Mouse (Mus musculus) cerebellum, adult 18-20 months (tissue): Measurements from ENCODE around the gene Lhfpl2.

Experiments
- DNase-seq, 2 experiments: peaks; one replicate each; pipeline ENCODE4 v3.0.0; 2021

Gene Lhfpl2

DNA sequence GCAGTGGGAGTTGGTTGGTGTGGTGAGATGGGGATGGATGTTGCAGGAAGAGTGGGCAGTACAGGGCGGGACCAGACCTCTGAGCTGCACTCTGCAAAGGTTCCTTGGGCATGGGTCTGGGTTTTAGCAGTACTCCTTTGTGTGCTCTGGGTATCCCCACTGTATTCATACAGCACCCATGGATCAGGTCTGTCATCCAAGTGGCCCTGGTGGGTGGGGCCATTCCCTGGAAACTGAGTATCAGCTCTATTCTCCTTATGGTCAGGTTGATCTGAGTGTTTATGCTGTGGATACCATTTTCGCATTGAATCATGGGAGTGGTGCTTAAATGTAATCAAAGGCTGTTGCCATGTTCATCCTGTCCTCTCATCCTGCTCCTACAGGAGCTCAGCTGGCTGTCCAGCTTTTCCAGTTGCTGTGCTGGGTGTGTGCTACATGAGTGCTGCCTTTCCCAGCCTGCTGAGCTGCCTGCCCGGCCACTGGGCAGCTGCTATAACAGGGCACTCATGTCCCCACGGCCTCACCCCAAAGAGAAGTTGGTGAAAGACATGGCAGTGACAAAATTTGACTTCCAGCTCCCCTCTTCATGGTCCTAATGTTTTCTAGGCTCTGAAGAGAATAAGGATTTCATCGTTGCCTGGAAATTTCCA, 9.2 kb downstream of the Lhfpl2 start:
- no peak for DNase-seq

DNA sequence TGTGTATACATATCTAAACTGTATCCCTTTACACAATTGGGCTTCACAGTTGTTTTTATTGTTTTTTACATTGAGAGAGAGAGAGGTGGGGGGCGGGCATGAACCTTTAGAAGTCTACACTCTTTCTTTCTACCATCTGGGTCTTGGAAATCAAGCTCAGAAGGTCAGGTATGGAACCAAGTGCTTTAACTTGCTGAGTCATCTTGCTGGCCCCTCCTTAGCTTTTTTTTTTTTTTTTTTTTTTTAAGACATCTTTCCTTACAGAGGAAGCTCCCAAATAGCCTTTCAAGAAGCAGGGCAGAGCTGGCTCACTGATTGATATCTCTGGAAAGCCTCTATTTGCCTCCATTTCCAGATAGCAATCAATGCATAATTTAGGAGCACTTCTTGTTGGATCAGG, 10.7 kb downstream of the Lhfpl2 start:
- no peak for DNase-seq

GRCm38 (mm10) chr13:94069421-94070307, 12.1 kb downstream of the Lhfpl2 start:
- no peak for DNase-seq

DNA sequence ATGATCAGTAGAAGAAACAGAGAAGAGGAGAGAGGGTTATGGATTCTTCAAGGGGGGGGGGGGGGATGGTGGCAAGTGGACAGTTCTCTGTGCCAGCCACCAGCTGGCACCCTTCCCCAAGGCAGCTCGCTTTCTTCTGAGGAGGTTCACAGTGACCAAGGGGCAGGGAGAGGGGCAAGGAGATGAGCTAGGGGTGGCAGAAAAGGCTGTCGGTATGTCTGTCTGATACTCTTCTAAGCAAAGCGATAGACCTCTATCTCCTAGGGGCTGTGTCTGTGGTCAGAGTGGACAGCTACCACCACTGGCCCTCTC, 12.7 kb downstream of the Lhfpl2 start:
- DNase-seq: no peak

DNA sequence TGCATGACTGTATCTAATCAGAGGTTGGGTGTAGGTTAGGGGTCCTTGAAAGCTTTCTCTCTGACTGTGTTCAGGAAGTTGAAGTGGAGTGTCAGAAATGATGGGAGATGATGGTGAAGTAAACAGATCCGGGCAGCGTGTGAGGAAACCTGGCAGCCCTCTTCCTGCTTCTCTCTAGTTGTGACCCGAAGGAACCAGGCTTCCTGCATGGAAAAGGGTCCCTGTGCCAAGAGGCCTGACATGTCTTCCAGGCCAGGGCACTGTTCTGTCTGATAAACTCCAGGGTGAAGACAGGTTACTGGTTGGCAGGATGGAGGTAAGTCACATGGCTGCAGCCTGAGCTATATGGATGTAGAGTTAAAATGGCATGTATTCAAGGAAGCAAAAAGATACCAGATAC, 13.3 kb downstream of the Lhfpl2 start:
- DNase-seq: no peak

GRCm38 (mm10) chr13:94073046-94073715, 15.6 kb downstream of the Lhfpl2 start:
- DNase-seq: no peak

DNA sequence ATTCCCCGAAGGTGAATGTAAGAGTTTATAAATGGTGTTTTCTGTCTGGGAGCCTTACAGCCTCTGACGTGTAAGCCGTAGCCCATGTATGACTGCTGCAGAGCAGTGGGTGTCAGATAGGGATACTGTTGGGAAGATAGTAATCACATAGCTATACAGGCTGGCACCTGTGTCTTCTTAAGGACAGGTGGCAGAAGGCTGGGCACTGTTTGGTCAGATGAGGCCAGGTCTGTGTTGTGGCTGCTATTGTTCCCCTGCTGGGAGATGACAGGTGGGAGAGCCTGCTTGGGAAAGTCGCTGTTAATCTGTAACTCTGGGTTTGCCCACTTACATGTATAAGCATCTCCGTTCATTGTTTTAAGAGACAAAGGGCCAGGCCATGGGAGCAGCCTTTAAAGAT, 16.1 kb downstream of the Lhfpl2 start:
- no peak for DNase-seq

DNA sequence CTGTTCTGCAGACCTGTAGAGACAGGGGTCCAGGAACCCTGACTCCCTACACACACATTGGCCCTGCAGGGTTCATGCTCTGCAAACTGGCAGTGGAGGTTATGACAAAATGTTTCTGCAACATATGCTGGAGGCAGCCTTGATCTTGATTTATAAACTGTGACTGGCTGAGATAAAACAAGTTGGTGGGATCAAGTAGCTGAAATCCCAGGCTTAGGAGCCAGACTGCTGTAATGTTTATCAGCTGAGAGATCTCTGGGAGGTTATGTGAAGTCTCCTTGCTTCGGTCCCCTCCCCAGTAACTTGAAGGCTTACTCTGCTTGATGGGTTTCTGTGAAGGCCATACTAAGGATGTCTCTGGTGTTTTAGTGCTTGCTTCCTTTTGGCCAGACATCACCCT, 17.6 kb downstream of the Lhfpl2 start:
- no peak for DNase-seq

- DNase-seq: no peak
Measured at GRCm38 (mm10) chr13:94077136-94078018, 19.8 kb downstream of the Lhfpl2 start.

DNA sequence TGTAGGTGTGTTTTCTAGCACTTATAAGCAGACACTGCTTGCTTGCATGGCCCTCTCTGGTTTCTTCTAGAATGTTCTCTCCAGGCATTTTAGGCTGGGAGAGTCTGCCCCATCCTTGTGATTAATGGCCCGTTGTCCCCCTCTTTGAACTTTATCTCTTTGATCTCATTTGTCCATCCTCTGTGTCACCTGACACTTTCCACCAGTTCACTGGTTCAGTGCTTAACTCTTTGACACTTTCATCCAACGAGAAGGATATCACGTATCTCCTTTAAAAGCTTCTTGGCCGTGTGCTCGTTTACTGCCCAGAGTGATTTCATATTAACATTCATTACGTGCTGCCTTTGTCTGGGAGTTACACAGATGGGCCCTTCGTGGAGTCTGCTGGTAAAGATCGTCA, 25.6 kb downstream of the Lhfpl2 start:
- no peak for DNase-seq

DNA sequence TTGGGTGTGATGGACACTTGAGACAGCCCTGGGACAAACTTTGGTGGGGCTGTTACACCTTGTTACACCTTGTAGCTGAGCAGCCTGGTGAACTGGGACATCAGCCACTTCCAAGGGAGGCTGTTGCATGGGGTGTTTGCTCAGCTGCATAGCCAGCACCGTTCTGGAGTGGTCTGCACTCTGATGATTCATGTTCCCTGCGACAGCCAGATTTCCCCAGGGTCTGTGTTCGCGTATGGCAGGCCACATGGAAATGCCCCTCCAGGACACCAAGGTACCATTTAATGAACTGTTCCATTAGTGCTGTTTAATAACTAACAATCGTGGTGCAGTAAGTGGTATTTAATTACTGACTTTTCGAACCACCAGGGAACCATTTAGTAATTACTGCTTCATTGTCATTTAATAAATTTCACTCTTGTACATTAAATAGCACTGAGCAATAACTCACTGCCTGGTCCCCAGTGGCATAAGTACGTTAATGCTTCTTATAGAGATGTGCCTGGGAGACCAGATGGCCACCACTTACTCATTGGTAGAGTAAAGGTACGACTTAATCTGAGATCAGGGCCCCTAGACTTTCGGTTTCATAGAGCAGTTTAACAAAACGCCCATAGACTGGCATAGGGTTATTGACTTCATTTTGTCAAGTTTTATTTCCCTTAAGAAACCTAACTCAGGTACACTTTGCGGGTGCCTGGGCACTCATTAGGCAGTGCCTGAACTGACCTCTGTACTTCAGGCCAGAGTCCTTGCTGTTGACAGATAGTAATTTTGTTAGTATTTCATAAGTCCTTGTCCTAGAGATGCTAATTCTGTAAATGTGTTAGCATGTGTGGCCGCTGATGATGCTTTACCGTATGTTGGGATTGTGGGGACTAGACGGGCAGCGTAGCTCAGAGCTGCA, 26.9 kb downstream of the Lhfpl2 start:
- DNase-seq: no peak

DNA sequence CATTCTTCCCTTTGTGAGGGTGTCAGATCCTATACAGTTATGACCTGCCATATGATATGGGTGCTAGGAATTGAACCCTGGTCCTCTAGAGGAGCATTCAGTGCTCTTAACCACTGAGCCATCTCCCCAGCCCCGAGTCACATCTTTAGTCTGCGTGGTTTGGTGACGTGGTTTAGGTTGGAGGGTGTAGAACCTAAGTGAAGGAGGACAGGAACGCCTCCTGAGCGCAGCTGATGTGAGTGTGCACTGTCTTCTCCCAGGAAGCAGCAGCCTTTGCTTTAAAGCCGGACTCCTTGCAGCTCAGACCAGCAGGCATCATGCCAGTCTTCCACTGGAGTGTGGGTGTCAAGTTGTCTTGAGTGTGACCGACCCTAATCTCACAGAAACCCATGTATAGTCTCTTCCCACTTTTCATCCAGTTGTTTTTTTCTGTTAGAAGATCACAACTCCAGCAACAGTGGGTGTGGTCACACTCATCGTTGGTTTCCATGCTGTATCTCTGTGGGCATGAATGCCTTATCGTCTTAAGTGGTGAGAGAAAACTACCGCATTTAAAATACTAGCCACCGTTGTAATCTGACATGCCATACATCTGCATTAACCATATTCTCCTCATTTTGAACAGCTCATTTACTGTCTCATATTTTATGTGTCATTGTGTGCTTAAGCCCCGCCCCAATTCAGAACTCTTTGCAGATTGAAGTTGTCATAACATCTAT, 28.7 kb downstream of the Lhfpl2 start:
- no peak for DNase-seq

DNA sequence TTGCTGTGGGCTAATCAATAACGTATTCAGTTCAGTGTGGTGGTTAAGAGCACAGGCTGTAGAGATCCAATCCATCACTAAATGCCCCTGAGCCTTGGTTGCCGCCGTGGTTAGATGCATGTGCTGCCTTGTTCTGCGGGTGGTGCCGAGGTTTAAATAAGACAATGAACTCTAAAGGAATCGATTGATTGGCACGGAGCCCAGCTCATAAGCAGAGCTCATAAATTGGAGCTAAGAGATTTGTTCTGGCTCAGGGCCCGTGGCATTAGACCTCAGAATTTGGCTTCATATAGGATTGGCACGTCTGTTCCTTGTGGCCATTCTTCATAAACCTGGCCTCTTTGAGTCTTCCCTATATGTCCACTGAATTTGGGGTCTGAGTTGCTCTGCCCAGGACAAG, 29.5 kb downstream of the Lhfpl2 start:
- no peak for DNase-seq

GRCm38 (mm10) chr13:94088788-94089187, 31.2 kb downstream of the Lhfpl2 start:
- no peak for DNase-seq

DNA sequence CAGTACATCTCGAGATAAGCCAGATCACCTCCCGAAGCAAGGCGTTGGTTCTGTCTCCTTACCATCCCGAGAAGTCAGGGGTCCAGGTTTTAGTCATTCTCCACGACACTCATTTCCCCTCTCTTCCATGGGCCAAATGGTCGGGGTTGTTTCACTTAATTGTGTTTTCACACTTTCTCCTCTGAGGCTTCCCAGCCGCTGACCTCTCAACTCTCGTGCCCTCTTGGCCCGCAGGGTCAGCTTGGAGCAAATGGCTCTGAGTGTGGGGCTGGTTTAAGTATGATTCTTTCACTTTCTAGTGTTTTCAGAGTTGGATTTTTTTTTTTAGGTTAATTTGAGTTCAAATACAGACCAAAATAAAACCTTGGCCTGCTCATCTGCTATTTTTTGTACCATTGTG, 31.7 kb downstream of the Lhfpl2 start:
- no peak for DNase-seq

GRCm38 (mm10) chr13:94091366-94091765, 33.8 kb downstream of the Lhfpl2 start:
- DNase-seq: no peak

DNA sequence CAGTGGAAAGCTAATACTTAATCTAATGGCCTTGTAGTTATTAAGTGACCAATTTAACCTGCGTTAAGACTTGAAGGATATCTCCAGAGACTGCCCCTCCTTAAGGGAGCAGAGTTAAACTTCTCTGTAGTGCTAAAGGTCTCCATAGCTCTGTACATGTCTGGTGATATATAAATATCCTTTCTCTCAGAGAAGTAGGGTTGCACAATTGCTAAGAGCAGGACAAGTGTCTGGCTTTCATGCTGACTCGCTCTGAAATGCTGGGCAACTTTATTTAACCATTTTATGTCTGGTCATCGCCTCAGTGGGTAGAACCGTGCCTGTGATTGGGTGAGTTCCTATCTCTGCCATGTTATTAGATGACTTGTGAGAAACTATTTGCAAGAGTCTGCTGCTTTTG, 36.6 kb downstream of the Lhfpl2 start:
- no peak for DNase-seq

GRCm38 (mm10) chr13:94094625-94095024, 37.0 kb downstream of the Lhfpl2 start:
- no peak for DNase-seq

GRCm38 (mm10) chr13:94095202-94095601, 37.6 kb downstream of the Lhfpl2 start:
- no peak for DNase-seq

DNA sequence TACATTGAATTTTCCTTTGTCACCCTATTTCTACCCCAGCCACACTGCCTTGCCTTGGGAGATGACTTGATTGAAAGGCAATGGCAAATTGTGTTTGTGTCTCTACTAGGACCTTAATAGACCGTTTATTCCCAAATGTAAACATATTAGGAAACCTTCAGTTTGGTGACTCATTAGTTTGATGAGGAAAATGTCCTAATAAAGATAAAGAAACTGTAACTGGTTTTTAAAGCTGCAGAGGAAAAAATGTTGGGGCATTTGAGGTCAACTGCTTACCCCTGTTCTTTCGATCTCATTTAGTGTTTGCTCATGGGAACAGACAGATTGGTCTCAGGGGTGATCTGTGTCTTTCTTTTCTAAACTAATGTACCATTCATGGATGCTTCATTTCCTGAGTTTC, 40.1 kb downstream of the Lhfpl2 start:
- DNase-seq: no peak

DNA sequence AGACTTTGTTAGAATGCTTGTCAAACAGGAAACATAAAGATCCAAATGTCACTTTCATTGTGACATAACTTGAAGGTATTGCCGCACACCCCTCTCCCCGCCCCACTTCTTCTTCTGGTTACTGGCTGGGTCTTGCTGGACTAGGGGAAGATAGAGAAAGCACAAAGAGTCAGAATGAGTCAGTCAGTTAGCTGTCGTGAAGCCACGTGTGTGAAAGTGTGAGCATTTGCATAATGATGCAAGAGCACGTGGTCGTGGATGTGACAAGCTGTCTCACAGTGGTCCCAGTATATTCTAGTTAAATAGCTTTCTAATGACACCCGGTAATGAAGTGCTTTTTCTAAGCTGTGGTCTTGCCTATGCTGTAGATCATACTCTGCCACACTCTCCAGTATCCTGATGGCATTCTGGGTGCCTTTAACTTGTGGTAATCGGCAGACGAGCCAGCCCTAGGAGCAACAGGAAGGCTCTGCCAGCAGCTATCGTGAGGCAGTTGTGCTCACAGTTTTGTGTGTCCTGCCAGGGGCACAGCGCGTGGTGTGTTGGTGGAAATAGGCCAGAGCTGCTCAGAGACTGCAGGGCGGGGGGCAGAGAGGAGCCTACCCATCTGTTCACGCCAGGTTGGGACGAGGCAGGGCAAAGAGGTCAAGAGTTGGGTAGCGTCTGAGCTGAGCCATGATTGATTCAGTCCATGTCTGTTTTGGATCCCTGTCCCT, 40.9 kb downstream of the Lhfpl2 start:
- DNase-seq: no peak
